Mouse (Mus musculus) kidney, postnatal 10 days (tissue): ENCODE measurements around the gene Ntf3.

ENCODE experiments used
- DNase-seq: peaks from one replicate; pipeline ENCODE4 v3.0.0; 2021; ENCODE audit warnings: mixed read lengths

Ntf3 gene

GRCm38 (mm10) chr6:126102571-126102970, 64.1 kb downstream of the Ntf3 start:
- no peak for DNase-seq

- DNase-seq: no peak
Observed at GRCm38 (mm10) chr6:126102007-126102406, 64.7 kb downstream of the Ntf3 start.

- no peak for DNase-seq
Observed at GRCm38 (mm10) chr6:126100579-126100978, 66.1 kb downstream of the Ntf3 start.

GRCm38 (mm10) chr6:126097471-126097870, 69.2 kb downstream of the Ntf3 start:
- no peak for DNase-seq

- DNase-seq: no peak
Observed at GRCm38 (mm10) chr6:126096085-126096484, 70.6 kb downstream of the Ntf3 start.

- DNase-seq: no peak
Observed at GRCm38 (mm10) chr6:126095041-126095440, 71.7 kb downstream of the Ntf3 start.

- no peak for DNase-seq
Observed at GRCm38 (mm10) chr6:126092026-126092425, 74.7 kb downstream of the Ntf3 start.

- no peak for DNase-seq
Observed at GRCm38 (mm10) chr6:126090063-126090462, 76.6 kb downstream of the Ntf3 start.

- no peak for DNase-seq
Observed at GRCm38 (mm10) chr6:126088489-126089265, 78.0 kb downstream of the Ntf3 start.

GRCm38 (mm10) chr6:126086321-126086950, 80.3 kb downstream of the Ntf3 start:
- DNase-seq: no peak

- no peak for DNase-seq
Observed at GRCm38 (mm10) chr6:126080531-126080930, 86.2 kb downstream of the Ntf3 start.

GRCm38 (mm10) chr6:126057706-126058105, 109.0 kb downstream of the Ntf3 start:
- no peak for DNase-seq

- DNase-seq: no peak
Observed at GRCm38 (mm10) chr6:126053136-126053535, 113.6 kb downstream of the Ntf3 start.
